Mouse (Mus musculus) cerebellum, postnatal 14 days (tissue): ENCODE measurements around the gene Fgf3.
"Not testable (repeated sequence)": the region's sequence is repeated elsewhere in the genome, so short reads cannot be mapped to it uniquely, and the experiment has no call there.

Source experiments
- DNase-seq, 2 experiments: peaks; one replicate each; pipeline ENCODE4 v3.0.0; 2021; ENCODE audit warnings: mixed read lengths in 2 of 2

Fgf3 gene

DNA sequence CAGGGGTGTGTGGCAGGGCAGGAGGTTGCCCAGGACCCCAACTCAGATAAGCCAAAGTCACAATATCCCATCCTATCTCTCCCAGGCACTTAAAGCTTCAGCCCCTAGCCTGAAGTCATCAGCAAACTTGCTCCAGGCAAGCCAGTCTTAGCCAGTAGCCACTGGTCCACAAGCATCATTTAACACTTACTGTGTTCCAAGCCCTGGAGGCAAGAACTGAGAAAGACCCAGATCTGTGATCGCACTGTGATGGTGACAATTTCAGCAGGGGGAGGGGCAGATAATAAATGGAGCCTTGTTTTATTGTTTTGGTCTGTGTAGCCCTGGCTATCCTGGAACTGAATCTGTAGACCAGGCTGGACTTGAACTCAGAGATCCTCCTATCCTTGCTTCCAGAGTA lies 20.8 kb downstream of the Fgf3 start:
- DNase-seq: no peak

DNA sequence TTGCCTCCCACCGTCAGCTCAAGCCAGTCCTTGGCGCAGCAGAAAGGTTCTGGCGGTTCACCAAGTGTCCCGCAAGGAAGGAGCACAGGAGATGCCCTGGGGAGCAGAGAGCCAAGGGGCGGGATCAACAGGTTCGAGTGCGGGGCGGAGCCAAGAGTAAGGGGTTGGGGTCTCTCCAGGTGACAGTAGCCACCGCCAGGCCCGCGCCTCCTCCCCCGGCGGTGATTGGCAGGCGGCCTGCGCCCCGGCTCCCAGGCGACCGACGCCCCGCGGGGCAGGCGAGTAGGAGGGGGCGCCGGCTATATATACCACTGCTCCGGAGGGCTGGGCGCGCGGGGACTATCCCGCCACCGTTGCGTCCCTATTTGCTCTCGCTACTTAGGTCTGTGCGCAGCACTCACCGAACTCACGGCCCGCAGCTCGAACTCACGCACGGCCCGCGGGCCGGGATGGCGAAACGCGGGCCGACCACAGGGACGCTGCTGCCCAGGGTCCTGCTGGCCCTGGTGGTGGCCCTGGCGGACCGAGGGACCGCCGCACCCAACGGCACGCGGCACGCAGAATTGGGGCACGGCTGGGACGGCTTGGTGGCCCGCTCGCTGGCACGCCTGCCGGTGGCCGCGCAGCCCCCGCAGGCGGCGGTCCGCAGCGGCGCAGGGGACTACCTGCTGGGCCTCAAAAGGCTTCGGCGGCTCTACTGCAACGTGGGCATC lies 23.3 kb downstream of the Fgf3 start:
- peak in 1 of 2 experiments; percentile 24 for DNase-seq

DNA sequence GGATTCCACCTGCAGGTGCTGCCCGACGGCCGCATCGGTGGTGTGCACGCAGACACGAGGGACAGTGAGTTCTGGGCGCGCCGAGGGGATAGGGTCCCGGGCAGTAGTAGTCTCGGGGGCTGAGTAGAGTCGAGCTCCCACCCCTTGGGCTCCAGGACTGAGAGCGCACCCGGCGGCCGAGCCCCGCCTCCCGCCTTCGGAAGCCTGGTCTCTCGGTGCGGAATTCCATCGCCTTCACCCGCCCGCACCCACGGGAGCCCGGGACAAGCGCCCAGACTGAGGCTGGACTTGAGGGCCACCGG lies 23.8 kb downstream of the Fgf3 start:
- DNase-seq: peak in 1 of 2 experiments; percentile 32

DNA sequence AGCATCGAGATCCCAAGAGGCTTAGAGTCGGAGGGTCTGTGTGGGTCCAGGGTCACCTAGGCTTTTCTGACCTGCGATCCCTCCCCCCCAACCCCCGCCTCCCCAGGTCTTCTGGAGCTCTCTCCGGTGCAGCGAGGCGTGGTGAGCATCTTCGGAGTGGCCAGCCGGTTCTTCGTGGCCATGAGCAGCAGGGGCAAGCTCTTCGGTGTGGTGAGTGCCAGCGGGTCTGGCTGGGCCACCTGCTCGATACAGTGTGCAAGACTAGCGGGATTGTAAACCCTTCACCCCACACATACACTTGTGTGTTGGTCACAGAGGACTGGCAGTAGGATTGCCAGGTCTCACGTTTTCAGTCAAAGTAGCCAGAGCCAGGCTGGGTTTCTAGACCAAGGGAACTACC lies 24.2 kb downstream of the Fgf3 start:
- peak; percentile 50 to 52 for DNase-seq

- no peak for DNase-seq
Observed at GRCm38 (mm10) chr7:144862712-144863111, 24.8 kb downstream of the Fgf3 start.

DNA sequence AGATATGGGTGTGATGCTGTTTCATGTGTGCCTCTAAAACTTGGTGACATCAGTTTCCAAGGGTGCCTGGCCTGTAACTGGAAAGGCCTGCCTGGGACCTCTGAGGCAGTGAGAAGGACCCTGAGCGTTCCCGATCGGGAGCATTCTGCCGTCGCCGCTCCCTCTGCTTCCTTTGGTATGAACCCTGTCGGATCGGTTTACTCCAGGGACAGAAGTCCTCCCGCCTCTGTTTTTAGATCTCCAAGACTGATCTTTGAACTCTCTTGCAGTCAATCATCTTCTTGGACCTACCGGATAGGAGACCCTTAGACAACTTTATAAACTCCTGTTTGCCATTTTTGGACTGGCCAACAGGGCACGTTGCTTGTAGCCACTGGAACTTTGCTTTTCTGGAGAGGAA lies 25.3 kb downstream of the Fgf3 start:
- DNase-seq: no peak

- no peak for DNase-seq
Observed at GRCm38 (mm10) chr7:144864160-144864670, 26.3 kb downstream of the Fgf3 start.

GRCm38 (mm10) chr7:144867161-144867560 lies 29.3 kb downstream of the Fgf3 start:
- no peak for DNase-seq

DNA sequence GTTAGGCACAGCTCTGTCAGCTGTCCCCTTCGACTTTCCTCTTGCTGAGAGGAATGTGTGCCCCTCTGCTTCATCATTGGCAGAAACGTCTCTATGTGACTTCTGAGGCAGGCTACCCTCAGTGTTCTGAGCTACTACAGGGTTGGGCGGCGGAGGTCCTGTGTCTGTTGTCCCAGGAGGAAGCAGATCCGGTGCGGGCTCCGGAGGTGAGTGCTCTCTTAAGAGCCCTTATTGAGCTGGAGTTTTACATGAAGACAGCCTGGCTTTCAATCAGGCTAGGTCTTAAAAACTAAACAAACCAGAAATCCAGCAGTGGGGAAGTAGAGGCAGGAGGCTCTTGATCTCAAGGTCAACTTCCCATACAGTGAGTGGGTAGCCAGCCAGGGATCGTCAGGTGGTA lies 29.7 kb downstream of the Fgf3 start:
- no peak for DNase-seq

GRCm38 (mm10) chr7:144872420-144872819 lies 34.5 kb downstream of the Fgf3 start:
- DNase-seq: no peak

- no peak for DNase-seq
Observed at GRCm38 (mm10) chr7:144873160-144873559, 35.3 kb downstream of the Fgf3 start.

DNA sequence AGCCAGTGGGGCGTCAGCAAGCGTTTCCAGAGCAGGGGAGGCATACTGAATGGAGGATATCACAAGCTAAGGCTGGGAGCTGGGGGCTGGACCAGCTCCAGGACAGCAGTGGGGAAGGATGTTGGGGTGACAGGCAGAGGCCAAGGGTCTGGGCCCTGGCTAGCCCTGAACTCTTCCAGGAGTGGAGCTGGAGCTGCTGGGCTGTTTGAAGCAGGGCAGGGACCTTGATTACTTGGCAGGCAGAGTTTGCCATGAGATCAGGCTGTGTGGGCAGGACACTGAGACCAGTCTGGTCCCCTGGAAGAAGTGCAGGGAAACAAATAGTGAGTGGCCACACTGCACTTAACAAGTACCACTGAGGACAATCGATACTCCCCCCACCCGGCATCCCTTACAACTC lies 36.3 kb downstream of the Fgf3 start:
- no peak for DNase-seq

- DNase-seq: no peak
Observed at GRCm38 (mm10) chr7:144878401-144878800, 40.5 kb downstream of the Fgf3 start.

- DNase-seq: no peak
Observed at GRCm38 (mm10) chr7:144883106-144883505, 45.2 kb downstream of the Fgf3 start.

GRCm38 (mm10) chr7:144887672-144888071 lies 49.8 kb downstream of the Fgf3 start:
- DNase-seq: no peak

GRCm38 (mm10) chr7:144888564-144889299 lies 50.8 kb downstream of the Fgf3 start:
- no peak for DNase-seq

DNA sequence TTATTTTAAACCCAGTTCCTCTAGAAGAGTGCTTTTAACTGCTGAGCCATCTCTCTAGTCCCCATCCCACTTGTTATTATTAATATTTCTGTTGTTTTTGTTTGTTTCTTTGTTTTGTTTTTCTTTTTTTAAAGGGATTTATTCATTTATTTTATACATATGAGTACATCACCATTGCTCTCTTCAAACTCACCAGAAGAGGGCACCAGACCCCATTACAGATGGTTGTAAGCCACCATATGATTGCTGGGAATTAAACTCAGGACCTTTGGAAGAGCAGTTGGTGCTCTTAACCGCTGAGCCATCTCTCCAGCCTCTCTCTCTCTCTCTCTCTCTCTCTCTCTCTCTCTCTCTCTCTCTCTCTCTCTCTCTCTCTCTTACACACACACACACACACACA lies 52.8 kb downstream of the Fgf3 start:
- DNase-seq: not testable (repeated sequence)

- no peak for DNase-seq
Observed at GRCm38 (mm10) chr7:144891863-144892262, 54.0 kb downstream of the Fgf3 start.

- DNase-seq: no peak
Observed at GRCm38 (mm10) chr7:144892322-144892721, 54.4 kb downstream of the Fgf3 start.
